Mouse (Mus musculus) spleen, postnatal 14 days (tissue): ENCODE results near the gene Hpcal4.
"Not testable (repeated sequence)": the region's sequence is repeated elsewhere in the genome, so short reads cannot be mapped to it uniquely, and the experiment has no call there.

Experiments
- DNase-seq, 2 experiments: peaks; one replicate each; pipeline ENCODE4 v3.0.0; 2021 to 2022; ENCODE audit warnings: low spot score in 2 of 2

The Hpcal4 gene

DNA sequence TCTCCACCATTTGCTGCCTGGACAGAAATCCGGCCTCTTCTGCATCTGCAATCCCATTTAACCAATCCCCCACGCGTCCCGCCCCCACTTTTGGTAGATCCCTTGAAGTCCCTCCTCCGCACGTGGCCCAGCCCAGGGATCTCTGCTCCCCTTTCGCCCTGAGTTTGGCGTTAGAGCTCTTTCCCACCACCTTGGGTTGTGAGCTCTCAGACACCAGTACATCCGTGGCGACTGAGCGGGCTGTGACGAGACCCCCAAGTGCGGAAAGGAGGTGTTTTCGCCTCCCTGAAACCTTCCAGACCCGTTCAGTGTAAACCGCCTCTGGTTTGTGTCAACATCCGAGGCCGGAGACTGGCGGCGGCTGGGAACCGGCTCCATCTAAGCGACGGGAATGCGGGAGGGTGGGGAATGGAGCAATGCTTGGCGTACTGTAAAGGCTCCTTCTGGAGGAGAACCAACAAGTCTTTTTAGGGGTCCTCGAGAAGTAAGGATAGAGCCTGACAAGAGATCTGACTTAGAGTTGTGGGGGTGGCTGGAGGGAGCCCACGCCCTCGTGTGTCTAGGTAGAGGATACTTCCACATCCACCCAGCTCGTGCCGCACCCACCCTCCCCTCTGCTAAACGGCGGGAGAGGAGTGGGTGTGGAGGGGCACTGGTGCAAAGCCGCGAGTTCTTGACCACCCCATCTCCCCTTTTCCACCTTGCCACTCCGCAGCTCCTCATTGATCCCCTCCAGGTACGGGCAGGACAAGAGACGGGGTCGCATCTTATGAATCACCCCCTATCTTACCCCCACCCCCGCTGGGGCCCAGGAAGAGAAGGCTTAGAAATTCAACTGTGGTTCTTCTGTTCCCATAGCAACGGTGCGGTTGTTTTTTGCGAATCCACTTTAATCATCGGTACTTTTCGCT is at the start of gene Hpcal4:
TSS of gene Hpcal4 (plus strand) at position 900 of the 911 bp plus-strand sequence.
- no peak for DNase-seq

DNA sequence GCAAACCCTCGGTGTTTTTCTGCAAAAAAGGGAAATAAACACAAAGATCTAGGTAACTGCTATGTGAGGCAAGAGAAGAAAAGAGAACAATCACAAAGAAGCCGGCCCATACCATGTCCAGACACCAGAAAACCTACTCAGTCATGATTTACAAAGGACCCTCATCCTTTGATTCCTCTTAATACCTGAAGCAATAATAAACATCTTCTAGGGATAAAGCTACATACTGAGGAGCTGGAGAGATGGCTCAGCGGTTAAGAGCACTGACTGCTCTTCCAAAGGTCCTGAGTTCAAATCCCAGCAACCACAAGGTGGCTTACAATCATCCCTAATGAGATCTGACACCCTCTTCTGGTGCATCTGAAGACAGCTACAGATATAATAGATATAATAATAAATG is 45.5 kb upstream of the Hpcal4 start:
- no peak for DNase-seq

- DNase-seq: peak; percentile 42 to 63
Observed at GRCm38 (mm10) chr4:123139513-123140154, 43.4 kb upstream of the Hpcal4 start, which contains the start of gene Ppie. TSS of gene Ppie (minus strand) at chr4:123139951.

GRCm38 (mm10) chr4:123147446-123148150 is 35.4 kb upstream of the Hpcal4 start:
- no peak for DNase-seq

DNA sequence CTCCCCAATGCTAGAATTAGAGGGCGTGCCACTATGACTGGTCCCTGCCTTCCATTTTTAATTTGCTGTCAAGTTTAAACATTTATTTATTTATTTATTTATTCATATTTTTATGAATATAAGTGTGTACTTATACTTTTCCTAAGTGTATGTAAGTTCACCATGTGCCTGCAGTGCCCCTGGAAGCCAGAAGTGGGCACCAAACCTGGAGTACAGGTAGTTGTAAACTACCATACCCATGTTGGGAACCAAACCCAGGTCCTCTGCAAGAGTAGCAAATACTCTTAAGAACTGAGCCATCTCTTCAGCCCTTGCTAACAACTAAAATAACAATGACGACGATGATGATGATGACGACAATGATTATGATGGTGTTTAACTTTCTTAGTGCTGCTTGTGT is 31.0 kb upstream of the Hpcal4 start:
- DNase-seq: no peak

- DNase-seq: no peak
Observed at GRCm38 (mm10) chr4:123152976-123153375, 30.1 kb upstream of the Hpcal4 start.

- no peak for DNase-seq
Observed at GRCm38 (mm10) chr4:123155004-123155403, 28.0 kb upstream of the Hpcal4 start.

GRCm38 (mm10) chr4:123155427-123155826 is 27.6 kb upstream of the Hpcal4 start:
- no peak for DNase-seq

GRCm38 (mm10) chr4:123155840-123156239 is 27.2 kb upstream of the Hpcal4 start:
- no peak for DNase-seq

DNA sequence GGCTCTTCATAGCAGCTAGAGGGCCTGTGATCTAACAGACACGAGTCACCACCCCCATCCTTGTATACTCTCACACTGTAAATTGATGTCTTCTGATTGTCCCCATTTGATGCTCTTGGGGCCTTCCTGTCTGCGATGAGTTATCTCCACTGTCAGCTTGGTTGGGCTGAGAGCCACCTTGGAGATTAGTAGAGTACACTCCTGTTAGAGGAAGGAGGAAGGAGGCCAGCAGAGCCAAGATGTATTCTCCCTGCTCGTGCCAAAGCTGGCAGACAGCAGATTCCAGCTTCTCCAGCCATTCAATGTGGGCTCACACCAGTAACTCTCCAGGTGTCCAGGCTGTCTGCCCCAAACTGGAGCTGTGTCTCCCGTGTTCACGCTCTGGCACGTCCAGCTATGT is 22.5 kb upstream of the Hpcal4 start:
- no peak for DNase-seq

DNA sequence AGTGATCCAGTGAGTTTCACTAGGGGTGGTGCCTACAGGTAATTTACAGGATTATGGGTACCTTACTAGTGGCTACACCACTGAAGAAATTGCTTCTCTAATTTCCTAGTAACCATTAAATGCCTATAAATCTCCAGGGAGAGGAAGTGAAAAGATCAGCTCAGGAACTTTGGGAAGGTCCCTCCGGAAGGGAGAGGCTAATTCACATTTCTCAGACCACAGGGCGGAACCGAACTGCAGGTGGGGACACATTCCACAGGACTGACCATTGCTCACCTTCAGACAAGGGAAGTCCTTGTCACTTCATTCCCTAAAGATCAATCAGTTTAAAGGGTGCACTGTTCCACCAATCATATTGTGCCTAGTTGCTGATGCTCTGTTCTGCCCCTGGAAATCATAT is 21.8 kb upstream of the Hpcal4 start:
- not testable (repeated sequence) for DNase-seq

DNA sequence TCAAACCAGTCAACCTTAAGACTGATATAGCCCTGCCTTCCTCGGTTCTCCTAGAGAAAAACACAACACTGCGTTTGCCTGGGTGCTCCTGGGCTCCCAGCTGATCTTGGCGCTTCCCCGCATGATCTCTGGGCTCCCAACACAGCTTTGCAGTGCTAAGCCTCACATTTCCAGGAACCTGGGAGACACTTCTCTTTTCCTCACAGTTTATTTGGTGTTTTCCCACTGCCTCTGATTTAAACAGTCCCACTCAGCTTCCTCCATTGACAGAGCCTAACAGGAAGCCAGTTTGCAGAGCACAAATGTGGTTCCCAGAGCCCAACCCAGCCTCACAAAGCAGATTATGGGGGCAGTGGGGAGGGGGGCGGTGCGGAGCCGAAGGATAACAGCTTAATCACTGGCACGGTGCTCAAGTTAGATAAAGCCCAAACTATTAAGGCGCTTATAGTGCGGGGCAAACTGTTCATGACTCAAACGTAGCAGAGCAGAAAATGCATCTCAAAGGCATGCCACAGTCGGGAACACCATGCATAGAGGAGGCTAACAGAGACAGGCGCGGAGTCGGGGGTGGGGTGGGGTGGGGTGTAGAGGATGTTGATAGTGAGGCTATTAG is 20.6 kb upstream of the Hpcal4 start:
- no peak for DNase-seq

- no peak for DNase-seq
Observed at GRCm38 (mm10) chr4:123164157-123164556, 18.9 kb upstream of the Hpcal4 start.

DNA sequence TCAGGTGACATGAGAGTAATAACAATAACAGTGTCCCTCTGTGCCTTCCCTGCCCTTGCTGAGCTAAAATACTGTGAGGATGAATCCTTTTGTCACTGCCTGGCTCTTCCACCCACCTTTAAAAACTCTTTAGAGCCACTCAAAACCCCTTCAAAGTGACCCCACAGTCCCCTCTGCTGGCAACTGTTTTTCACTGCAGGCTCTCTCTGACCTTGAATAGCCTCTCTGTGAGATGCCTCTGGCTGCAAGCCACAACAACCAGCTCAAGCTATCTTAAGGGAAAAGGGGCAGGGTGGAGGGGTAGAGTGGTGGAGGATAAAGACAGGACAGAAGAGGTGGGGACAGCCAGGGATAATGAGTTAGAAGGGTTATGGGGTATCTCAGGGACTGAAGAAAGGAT is 11.2 kb upstream of the Hpcal4 start:
- no peak for DNase-seq

DNA sequence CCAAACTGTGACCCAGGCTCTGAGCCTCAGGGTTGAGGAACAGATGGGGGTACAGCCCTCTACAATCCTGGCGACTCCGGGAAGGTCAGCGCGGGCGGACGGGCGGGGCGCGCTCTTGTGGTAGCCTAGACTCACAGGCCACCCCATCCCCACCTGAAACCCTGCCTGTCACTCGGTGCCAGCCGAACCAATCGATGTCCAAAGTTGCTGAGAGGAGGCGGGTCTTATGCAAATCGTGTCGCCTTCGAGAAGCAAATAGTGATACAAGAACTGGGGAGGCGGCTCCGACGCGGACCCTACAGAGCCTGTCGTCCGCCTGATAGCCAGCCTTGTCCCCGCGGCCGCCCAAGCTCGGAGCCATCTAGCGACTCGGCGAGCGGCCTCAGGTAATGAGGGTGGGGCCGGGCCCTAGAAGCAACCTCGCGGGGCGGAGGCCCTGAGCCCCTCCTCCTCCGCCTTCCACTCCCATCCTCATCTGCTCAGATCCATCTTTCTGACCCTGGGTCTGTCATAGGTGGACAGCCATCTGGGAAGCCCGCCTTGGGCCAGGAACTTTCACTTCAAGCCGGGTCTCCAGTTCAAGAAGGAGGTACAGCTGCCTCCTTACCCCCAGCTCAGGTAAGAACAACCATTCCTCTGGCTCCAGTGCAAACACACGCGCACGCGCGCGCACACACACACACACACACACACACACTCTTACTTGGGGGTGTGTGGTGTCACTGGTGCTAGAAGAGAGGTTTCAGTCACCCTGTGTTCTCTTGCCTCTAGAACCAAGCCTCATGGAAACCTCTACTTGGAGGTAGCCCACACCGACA is 421 bp downstream of the Hpcal4 start:
- DNase-seq: peak; percentile 16 to 21

GRCm38 (mm10) chr4:123184816-123185215 is 1.8 kb downstream of the Hpcal4 start:
- DNase-seq: no peak

GRCm38 (mm10) chr4:123192336-123192735 is 9.3 kb downstream of the Hpcal4 start:
- DNase-seq: no peak

- no peak for DNase-seq
Observed at GRCm38 (mm10) chr4:123193791-123194190, 10.8 kb downstream of the Hpcal4 start.

DNA sequence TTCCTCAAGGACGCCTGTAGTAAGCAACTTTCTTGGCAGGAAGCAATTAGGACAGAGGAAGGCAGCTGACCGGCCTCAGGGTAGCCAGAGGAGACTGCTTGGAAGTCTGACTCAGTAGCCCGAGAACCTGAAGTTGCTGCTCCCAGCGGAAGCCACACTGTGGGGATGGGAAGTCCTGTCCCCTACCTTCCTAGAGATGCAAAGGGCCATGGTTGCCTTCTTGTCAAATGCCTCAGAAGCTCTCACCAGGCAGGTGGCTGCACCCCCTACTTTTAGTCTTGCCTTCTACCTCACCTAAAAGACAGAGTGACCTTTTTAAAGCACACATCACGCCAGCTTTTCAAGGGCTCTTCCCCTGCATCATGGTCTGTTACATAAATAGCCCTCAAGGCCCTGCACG is 13.7 kb downstream of the Hpcal4 start:
- no peak for DNase-seq

- DNase-seq: peak in 1 of 2 experiments; percentile 31
Observed at GRCm38 (mm10) chr4:123200771-123201185, 17.8 kb downstream of the Hpcal4 start.
